Mouse (Mus musculus): Measurements from ENCODE around the gene Cfap126.
"Not testable (repeated sequence)": the region's sequence is repeated elsewhere in the genome, so short reads cannot be mapped to it uniquely, and the experiment has no call there.

GRCm38 (mm10) chr1:171081512-171082231 is 32.0 kb upstream of the Cfap126 start:
- TF ChIP-seq CTCF (IDR thresholded peaks at IDR 0.05; ENCODE audit: borderline replicate concordance, insufficient read depth, low read depth, low read length); POLR2A (IDR thresholded peaks at IDR 0.05; ENCODE audit: borderline replicate concordance, insufficient read depth, low read length): not testable (repeated sequence)
